Mouse (Mus musculus) kidney, postnatal 10 days (tissue): ENCODE data around the gene Pld4.
"Not testable (repeated sequence)": the region's sequence is repeated elsewhere in the genome, so short reads cannot be mapped to it uniquely, and the experiment has no call there.

Experiments
- DNase-seq: peaks from one replicate; pipeline ENCODE4 v3.0.0; 2021; ENCODE audit warnings: mixed read lengths

Pld4 gene

GRCm38 (mm10) chr12:112804046-112804445 lies 43.6 kb downstream of the Pld4 start:
- peak; percentile 53 for DNase-seq

- no peak for DNase-seq
Observed at GRCm38 (mm10) chr12:112806044-112806443, 45.6 kb downstream of the Pld4 start.

GRCm38 (mm10) chr12:112807796-112808195 lies 47.3 kb downstream of the Pld4 start:
- DNase-seq = no peak

- DNase-seq = no peak
Observed at GRCm38 (mm10) chr12:112808212-112808586, 47.7 kb downstream of the Pld4 start.

- DNase-seq = peak; percentile 95
Observed at GRCm38 (mm10) chr12:112808587-112809364, 48.3 kb downstream of the Pld4 start, which contains the start of gene Clba1. Gene Clba1 (plus strand): TSS chr12:112808937.

GRCm38 (mm10) chr12:112809641-112810040 lies 49.2 kb downstream of the Pld4 start:
- no peak for DNase-seq

- no peak for DNase-seq
Observed at GRCm38 (mm10) chr12:112810092-112810885, 49.8 kb downstream of the Pld4 start.

- peak; percentile 67 for DNase-seq
Observed at GRCm38 (mm10) chr12:112813370-112813769, 52.9 kb downstream of the Pld4 start.

- DNase-seq = no peak
Observed at GRCm38 (mm10) chr12:112814682-112815470, 54.4 kb downstream of the Pld4 start.

- peak; percentile 76 for DNase-seq
Observed at GRCm38 (mm10) chr12:112816294-112816693, 55.8 kb downstream of the Pld4 start.

- not testable (repeated sequence) for DNase-seq
Observed at GRCm38 (mm10) chr12:112816866-112817265, 56.4 kb downstream of the Pld4 start.
